Mouse (Mus musculus) stomach, embryonic 16.5 days (tissue): ENCODE measurements around the gene Apc2. TPM values are rescaled to one million over a fixed set of nuclear protein-coding genes. Genes with fewer than 3 reads are reported as not detected.

Experiments used
- ATAC-seq: fragments of 200-750 bp; cut with Nextera tagmentation; 2 replicates; pipeline ENCODE4 v1.8.0; 2017; ENCODE audit warnings: moderate number of reproducible peaks, moderate TSS enrichment; ENCODE audit not compliant: insufficient read depth, low FRiP score
- H3K27ac ChIP-seq: fragments of 300-500 bp; sonication (generic); 2 replicates; pipeline ENCODE4 v1.5.1; 2014; ENCODE audit warnings: low read length
- H3K27me3 ChIP-seq: fragments of 300-500 bp; sonication (generic); 2 replicates; pipeline ENCODE4 v1.6.1; 2014; ENCODE audit warnings: low read length, control low read depth, mixed read lengths; ENCODE audit not compliant: control insufficient read depth, insufficient read depth
- H3K36me3 ChIP-seq: fragments of 300-500 bp; sonication (generic); 2 replicates; pipeline ENCODE4 v1.6.1; 2014; ENCODE audit warnings: low read length; ENCODE audit not compliant: control insufficient read depth, insufficient read depth
- H3K4me1 ChIP-seq: fragments of 300-500 bp; sonication (generic); 2 replicates; pipeline ENCODE4 v1.6.1; 2014; ENCODE audit warnings: low read length, control low read depth, mixed read lengths; ENCODE audit not compliant: control insufficient read depth, insufficient read depth
- H3K4me2 ChIP-seq: fragments of 300-500 bp; sonication (generic); 2 replicates; pipeline ENCODE4 v1.6.1; 2014; ENCODE audit warnings: low read depth, low read length, mixed read lengths
- H3K4me3 ChIP-seq: fragments of 300-500 bp; sonication (generic); replicated peaks from 2 replicates; pipeline ENCODE4 v1.5.1; 2014; ENCODE audit warnings: mild to moderate bottlenecking, low read length
- H3K9ac ChIP-seq: fragments of 300-500 bp; sonication (generic); 2 replicates; pipeline ENCODE4 v1.6.1; 2014; ENCODE audit warnings: low read length
- H3K9me3 ChIP-seq: fragments of 300-500 bp; sonication (generic); replicated peaks from 2 replicates; pipeline ENCODE4 v1.6.1; 2016; ENCODE audit warnings: low read length, control low read depth; ENCODE audit not compliant: control insufficient read depth
- WGBS: fragments of 180-500 bp; shearing (Covaris S2); extraction: QIAGEN DNeasy Blood & Tissue Kit; methylation state at CpG from one replicate; pipeline ENCODE4 v1.1.7; 2014; 5-methylcytosine and 5-hydroxymethylcytosine counted together
- polyA plus RNA-seq: library from polyadenylated mRNA; unstranded; fragments of >200 nt; fragmentation: Nextera tagmentation; extraction: Ambion mirVana; gene quantifications from 2 replicates; pipeline ENCODE4 v1.2.1, GENCODE M21; 2015

Apc2 gene
- polyA plus RNA-seq, 1 experiment from 2014 or later = 4.3 TPM

DNA sequence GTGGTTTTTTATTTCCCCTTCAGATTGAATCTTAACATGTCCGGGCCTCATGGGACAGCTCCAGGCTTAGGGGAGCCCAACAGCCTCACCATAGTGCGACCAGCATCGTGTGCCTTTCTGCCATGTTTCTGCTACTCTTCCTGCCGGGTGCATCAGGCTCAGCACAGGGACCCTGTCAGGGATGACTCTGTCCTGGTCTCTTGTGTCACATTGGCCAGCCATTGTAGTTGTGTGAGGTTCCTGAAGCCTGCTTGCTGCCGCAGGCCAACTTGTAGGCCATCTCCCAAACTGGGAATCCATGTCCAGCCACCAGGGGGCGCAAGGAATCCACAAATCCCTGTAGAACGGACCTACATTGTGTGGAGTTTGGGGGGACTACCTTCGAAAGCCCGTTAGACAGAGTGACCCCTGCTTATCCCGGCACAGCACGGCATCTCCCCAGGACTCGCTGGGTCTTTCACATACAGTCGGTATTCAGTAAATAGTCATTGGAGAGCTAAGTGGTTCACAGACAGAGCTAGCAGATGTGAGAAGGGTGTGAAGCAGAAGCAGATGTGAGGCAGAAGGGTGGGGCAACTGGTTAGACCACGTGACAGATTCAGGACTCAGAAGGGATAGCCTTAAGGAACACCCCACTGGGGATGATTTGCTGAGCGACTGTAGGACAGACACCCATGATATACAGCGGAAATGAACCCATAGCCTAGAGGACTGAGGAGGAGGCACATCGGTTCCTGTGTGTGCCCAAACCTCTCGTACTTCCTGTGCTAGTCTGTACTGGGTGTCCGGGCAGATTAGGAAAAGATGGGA lies 44.4 kb downstream of the Apc2 start:
- H3K9ac ChIP-seq = no peak overlapping the region
- H3K27ac ChIP-seq = no peak overlapping the region
- H3K36me3 ChIP-seq = no peaks in the 10 kb centered on the region
- peaks cover 33% of the 10 kb centered on the region for H3K27me3 ChIP-seq
- H3K4me1 ChIP-seq = peaks cover 42% of the 10 kb centered on the region
- ATAC-seq = peak; percentile 21; the same call in 1 of the 2 replicates
- WGBS = 24% methylated on average over 19 of the region's 19 CpGs
- H3K4me3 ChIP-seq = 0 out of 2 replicates have a peak overlapping the region, but pooled peaks have one; percentile 21
- peak overlapping the region; percentile 36 for H3K4me2 ChIP-seq
- H3K9me3 ChIP-seq = no peaks in the 10 kb centered on the region

DNA sequence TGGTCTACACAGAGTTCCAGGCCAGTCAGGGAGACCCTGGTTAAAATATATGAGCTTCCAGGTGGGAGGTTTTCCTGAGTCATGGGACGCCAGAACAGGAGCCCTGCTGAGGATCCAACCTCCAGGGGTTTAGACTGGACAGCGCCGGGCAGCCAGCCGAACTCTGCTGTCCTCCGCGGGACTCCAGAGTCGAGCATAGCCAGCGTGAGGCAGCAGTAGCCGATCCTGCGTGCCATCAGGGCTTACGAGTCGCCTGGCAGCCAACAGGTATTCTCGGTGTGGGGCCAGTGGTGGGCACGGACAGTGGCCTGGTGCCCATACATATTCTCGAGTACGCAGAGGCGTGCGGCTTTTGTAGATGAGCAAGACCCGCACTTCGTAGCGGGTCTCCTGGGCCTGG lies 45.2 kb downstream of the Apc2 start:
- Histone ChIP-seq H3K27ac (no peak overlapping the region), H3K4me2 (no peak overlapping the region), H3K27me3 (peaks cover 37% of the 10 kb centered on the region), H3K9ac (no peak overlapping the region), H3K4me1 (peaks cover 48% of the 10 kb centered on the region), H3K9me3 (no peaks in the 10 kb centered on the region), H3K4me3 (no peak overlapping the region), H3K36me3 (no peaks in the 10 kb centered on the region)
- no peak for ATAC-seq
- WGBS = 30% methylated on average over 21 of the region's 21 CpGs

DNA sequence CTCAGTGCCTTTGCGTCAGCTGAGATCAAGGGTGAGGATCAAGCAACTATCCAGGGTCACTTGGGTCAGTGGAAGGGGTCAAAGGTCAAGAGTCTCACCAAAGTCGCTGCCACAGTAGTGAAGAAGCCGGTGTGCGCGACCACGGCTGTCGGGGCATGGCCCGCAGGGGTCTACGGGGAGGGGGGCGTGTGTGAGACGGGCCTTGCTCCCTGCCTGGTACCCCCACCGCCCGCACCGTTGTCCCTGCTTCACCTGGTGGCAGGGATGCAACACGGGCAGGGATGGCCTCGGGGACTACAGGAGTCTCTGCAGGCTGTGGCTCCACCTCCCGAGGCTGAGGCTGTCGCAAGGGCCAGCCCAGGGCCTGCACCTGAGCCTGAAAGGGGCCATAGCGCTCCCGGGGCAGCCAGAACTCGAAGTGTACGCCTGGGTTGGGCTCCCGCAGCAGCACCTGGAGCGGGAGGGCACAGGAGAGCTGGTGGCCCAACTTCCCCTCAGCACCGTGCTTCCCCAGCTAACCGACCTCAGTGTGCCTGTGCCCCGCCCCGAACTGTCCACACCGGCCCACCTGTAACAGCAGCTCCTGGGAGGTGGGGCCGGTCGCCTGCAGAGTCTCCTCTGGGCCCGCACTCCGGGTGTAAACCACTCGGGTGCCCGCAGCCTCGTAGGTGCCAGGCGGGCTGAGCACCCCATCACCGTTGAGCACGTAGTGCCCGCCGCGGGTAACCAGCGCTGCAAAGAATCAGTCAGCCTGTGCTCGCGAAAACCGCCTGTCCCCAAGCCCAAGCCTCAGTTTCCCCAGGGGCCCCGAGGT lies 45.9 kb downstream of the Apc2 start:
- Histone ChIP-seq H3K9ac (peak overlapping the region; percentile 61), H3K9me3 (no peaks in the 10 kb centered on the region), H3K4me1 (peaks cover 48% of the 10 kb centered on the region), H3K4me2 (peak overlapping the region; percentile 61), H3K27me3 (peaks cover 37% of the 10 kb centered on the region), H3K27ac (no peak overlapping the region), H3K4me3 (peak overlapping the region; percentile 41), H3K36me3 (no peaks in the 10 kb centered on the region)
- ATAC-seq = no peak
- 10% methylated on average over 47 of the region's 47 CpGs for WGBS

DNA sequence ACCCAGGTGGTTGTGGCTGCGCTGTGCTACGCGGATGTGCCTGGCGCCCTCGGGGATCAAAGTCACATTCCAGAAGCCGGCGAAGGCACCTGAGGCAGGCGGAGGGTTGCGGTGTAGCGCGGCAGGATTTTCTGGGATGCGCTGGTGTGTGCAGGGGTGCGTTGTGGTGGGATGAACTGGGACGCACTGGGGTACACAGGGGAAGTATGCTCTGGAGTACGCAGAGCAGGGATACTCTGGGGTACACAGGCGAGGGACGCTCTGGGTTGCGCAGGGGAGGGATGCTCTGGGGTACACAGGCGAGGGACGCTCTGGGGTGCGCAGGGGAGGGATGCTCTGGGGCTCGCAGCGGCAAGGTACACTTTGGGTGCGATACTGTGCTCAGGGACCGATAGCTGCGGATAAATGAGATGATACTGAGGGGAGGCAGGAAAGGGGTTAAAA lies 46.5 kb downstream of the Apc2 start:
- Histone ChIP-seq H3K9me3 (no peaks in the 10 kb centered on the region), H3K4me2 (peak overlapping the region; percentile 61), H3K4me3 (peak overlapping the region; percentile 41), H3K36me3 (no peaks in the 10 kb centered on the region), H3K4me1 (peaks cover 50% of the 10 kb centered on the region), H3K27ac (peak overlapping the region; percentile 81; the same call in 1 of the 2 replicates), H3K27me3 (peaks cover 39% of the 10 kb centered on the region), H3K9ac (peak overlapping the region; percentile 61)
- peak; percentile 0; the same call in 1 of the 2 replicates for ATAC-seq
- 3% methylated on average over 26 of the region's 26 CpGs for WGBS

DNA sequence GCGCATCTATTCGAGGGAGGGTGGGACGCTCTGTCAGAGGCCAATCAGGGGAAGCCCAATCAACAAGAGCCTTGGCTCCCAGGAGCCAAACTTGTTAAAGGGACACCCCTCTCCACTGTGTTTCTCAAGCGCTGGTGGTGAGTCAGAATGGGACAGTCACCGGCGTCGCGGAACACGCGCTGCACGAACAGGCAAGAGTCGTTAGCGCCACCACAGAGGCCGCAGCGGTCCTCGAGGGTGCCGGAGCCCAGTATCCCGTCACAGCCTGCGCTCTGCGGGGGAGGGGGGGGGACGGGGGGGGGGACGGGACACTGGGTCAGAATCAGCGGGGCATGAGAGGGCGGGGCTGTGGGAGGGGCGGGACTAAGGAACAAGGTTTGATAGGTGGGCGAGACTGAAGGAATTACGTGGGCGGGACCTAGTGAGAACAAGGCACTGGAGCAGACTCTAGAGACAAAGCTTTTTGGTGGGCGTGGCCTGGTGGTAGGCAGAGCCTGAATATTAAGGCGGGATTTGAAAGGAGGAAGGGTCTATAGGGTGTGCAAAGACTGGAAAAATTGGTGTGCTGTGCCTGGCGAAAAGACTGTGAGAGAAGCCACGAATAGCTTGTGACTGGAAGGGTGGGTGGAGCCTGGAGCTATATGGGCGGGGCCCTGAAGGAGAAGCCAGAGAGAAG lies 47.1 kb downstream of the Apc2 start:
- H3K27ac ChIP-seq = peak overlapping the region; percentile 81
- under 1% methylated on average over 30 of the region's 33 CpGs for WGBS

DNA sequence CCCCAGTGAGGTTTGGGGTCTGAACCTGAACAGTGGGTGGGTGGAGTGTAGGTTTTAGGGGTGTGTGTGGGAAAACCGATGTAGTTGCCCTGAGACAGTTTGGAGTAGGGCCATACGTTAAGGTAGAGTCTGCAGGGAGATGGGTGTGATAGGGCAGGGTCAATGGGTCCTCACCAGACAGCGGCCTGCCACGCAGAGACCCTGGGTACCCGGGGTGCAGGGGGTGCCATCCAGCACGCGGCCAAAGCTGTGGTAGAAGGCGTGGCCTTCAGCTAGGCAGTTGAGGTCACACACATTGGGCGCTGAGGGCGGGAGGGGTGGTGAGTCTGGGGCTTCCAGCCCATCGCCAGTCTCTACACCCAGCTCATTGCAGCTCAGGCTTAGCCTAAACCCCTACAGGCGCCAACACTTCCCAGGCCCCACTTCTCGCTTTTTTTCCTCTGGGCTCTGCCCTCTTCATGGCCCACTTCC lies 47.7 kb downstream of the Apc2 start:
- peak overlapping the region; percentile 55; the same call in 1 of the 2 replicates for H3K9ac ChIP-seq
- WGBS = 25% methylated on average over 13 of the region's 13 CpGs
- peaks cover 49% of the 10 kb centered on the region for H3K27me3 ChIP-seq

More for the DNA sequence above, 47.1 kb downstream of the Apc2 start:
- Histone ChIP-seq H3K27me3 (peaks cover 43% of the 10 kb centered on the region), H3K4me2 (peak overlapping the region; percentile 61), H3K4me1 (peaks cover 55% of the 10 kb centered on the region), H3K4me3 (peak overlapping the region; percentile 41), H3K9me3 (no peaks in the 10 kb centered on the region), H3K36me3 (no peaks in the 10 kb centered on the region), H3K9ac (peak overlapping the region; percentile 61)
- ATAC-seq = peak; percentile 64

DNA sequence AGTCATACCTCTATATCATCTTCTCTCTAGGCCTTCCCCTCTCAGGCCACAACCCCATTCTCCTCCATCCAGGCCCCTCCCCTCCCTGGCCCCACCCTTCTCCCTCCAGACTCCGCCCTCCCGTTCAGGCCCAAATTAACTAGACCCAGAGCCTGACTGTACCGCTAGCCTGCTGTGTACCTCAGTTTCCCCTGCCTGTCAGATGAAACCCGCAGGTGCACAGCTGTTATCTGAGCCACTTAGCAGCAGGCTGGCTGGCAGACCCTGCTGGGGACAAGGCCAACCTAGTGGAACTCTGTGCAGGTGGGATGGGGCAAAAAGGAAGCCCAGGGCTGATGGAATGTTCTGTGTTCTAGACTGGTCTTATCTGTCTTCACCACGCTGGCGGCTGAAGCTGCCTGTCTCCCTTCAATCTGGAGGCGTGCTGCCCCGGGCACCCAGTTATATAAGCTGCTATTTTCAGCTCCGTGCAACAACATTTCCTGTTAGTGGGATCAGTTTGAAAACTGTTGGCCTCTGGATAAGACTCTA lies 48.4 kb downstream of the Apc2 start:
- H3K9me3 ChIP-seq = no peaks in the 10 kb centered on the region
- peak overlapping the region; percentile 58 for H3K27ac ChIP-seq
- H3K4me2 ChIP-seq = peak overlapping the region; percentile 61
- ATAC-seq = no peak
- H3K27me3 ChIP-seq = peaks cover 53% of the 10 kb centered on the region
- WGBS = 34% methylated on average over 9 of the region's 9 CpGs
- H3K4me1 ChIP-seq = peaks cover 67% of the 10 kb centered on the region
- H3K4me3 ChIP-seq = peak overlapping the region; percentile 41
- no peak overlapping the region for H3K9ac ChIP-seq
- no peaks in the 10 kb centered on the region for H3K36me3 ChIP-seq

More for the DNA sequence above, 47.7 kb downstream of the Apc2 start:
- Histone ChIP-seq H3K4me3 (peak overlapping the region; percentile 41), H3K36me3 (no peaks in the 10 kb centered on the region), H3K27ac (peak overlapping the region; percentile 81), H3K9me3 (no peaks in the 10 kb centered on the region), H3K4me2 (peak overlapping the region; percentile 61), H3K4me1 (peaks cover 61% of the 10 kb centered on the region)
- peak; percentile 5; the same call in 1 of the 2 replicates for ATAC-seq

DNA sequence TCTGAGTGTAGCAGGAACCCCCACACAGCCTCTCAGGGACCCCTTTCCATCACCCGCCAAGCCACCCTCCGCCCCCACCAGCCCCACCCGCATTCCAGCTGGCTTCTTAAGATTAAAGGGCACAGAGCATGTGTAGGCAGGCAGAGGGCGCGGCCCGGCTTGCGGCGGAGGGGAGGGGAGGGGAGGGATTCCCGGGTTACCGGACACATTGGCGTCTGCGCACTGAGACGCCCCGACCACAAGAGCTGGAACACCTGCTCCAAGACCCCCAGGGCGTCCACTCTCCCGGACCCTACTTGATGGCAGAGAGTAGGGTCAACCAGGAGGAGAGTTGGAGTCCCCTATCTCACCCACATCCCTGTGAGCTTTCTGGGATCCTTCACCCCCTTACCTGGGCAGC lies 49.3 kb downstream of the Apc2 start:
- 7% methylated on average over 16 of the region's 16 CpGs for WGBS
- no peak for ATAC-seq
- Histone ChIP-seq H3K9me3 (no peaks in the 10 kb centered on the region), H3K27ac (peak overlapping the region; percentile 58), H3K4me2 (peak overlapping the region; percentile 61), H3K36me3 (no peaks in the 10 kb centered on the region), H3K9ac (peak overlapping the region; percentile 59), H3K4me3 (peak overlapping the region; percentile 16; the same call in 1 of the 2 replicates), H3K4me1 (peaks cover 67% of the 10 kb centered on the region), H3K27me3 (peaks cover 53% of the 10 kb centered on the region)
